Mouse (Mus musculus): Measurements from ENCODE around the gene Nup214.

DNA sequence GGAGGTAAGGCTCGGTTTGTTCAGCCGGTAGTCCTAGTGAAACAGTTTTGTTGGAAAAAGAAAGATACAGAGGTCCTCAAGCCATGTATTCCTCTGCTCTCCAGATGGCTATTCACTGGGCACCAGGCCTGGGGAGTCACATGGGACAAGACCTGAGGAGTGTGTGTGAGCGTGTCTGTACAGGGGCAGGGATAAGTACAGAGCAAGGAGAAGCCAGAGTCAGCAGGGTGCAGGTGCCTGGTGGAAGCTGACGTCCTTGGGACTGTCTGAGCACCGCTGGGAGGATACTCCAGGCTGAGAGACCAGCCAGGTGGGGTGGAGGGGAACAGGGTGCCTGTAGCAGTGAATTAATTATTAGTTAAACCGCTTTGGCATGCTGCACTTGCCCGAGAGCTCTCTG is 10.7 kb upstream of the Nup214 start:
- TF ChIP-seq POLR2A (IDR thresholded peaks at IDR 0.05; ENCODE audit: insufficient read depth, low read length): no peak
- no peak for TF ChIP-seq CTCF (IDR thresholded peaks at IDR 0.05; ENCODE audit: low read depth, low read length)

Measured in ES-Bruce4 (cell line).